Mouse (Mus musculus): ENCODE results near the gene Atp1b2. TPM values are rescaled to one million over a fixed set of nuclear protein-coding genes. Genes with fewer than 3 reads are reported as not detected.

Atp1b2 gene
- polyA plus RNA-seq, 1 experiment from 2014 or later = 15.6 TPM

GRCm38 (mm10) chr11:69563373-69563772 is 42.4 kb downstream of the Atp1b2 start:
- WGBS = 47% methylated on average over 13 of the region's 13 CpGs
- H3K27ac ChIP-seq = peak overlapping the region; percentile 97
- H3K4me3 ChIP-seq = peak overlapping the region; percentile 27; the same call in 1 of the 2 replicates
- H3K4me1 ChIP-seq = peaks cover 63% of the 10 kb centered on the region
- no peaks in the 10 kb centered on the region for H3K27me3 ChIP-seq (ENCODE audit: insufficient read depth, poor library complexity, severe bottlenecking)
- H3K9me3 ChIP-seq = no peaks in the 10 kb centered on the region
- H3K36me3 ChIP-seq = peaks cover 54% of the 10 kb centered on the region
- no peak for DNase-seq (ENCODE audit: low spot score)

- WGBS = 16% methylated on average over 16 of the region's 16 CpGs
- peak overlapping the region; percentile 97 for H3K27ac ChIP-seq
Measured at GRCm38 (mm10) chr11:69560896-69561854, 44.6 kb downstream of the Atp1b2 start.

GRCm38 (mm10) chr11:69559851-69560765 is 45.6 kb downstream of the Atp1b2 start, which contains the start of gene Efnb3:
Gene Efnb3, minus strand, starts transcription at chr11:69560205.
- Histone ChIP-seq H3K4me3 (peak within 1 kb of the TSS; percentile 76), H3K4me1 (peaks cover 89% of the 10 kb centered on the region), H3K27ac (peak within 1 kb of the TSS; percentile 97)

More at GRCm38 (mm10) chr11:69560896-69561854, 44.6 kb downstream of the Atp1b2 start:
- H3K9me3 ChIP-seq = no peaks in the 10 kb centered on the region
- H3K27me3 ChIP-seq (ENCODE audit: insufficient read depth, poor library complexity, severe bottlenecking) = peaks cover 10% of the 10 kb centered on the region
- peak overlapping the region; percentile 76 for H3K4me3 ChIP-seq
- peak; percentile 90 for DNase-seq (ENCODE audit: low spot score)
- peaks cover 42% of the 10 kb centered on the region for H3K36me3 ChIP-seq
- peaks cover 85% of the 10 kb centered on the region for H3K4me1 ChIP-seq

GRCm38 (mm10) chr11:69559183-69559582 is 46.6 kb downstream of the Atp1b2 start:
- no peaks in the 10 kb centered on the region for H3K9me3 ChIP-seq
- H3K27ac ChIP-seq = peak overlapping the region; percentile 97
- DNase-seq (ENCODE audit: low spot score) = peak; percentile 93
- H3K36me3 ChIP-seq = peaks cover 53% of the 10 kb centered on the region
- peaks cover 94% of the 10 kb centered on the region for H3K4me1 ChIP-seq
- WGBS = 3% methylated on average over 5 of the region's 5 CpGs
- H3K4me3 ChIP-seq = peak overlapping the region; percentile 76
- peaks cover 17% of the 10 kb centered on the region for H3K27me3 ChIP-seq (ENCODE audit: insufficient read depth, poor library complexity, severe bottlenecking)

More at GRCm38 (mm10) chr11:69559851-69560765, 45.6 kb downstream of the Atp1b2 start, which contains the start of gene Efnb3:
- no peaks in the 10 kb centered on the region for H3K9me3 ChIP-seq
- WGBS = under 1% methylated on average over 58 of the region's 59 CpGs
- peaks cover 17% of the 10 kb centered on the region for H3K27me3 ChIP-seq (ENCODE audit: insufficient read depth, poor library complexity, severe bottlenecking)
- peaks cover 49% of the 10 kb centered on the region for H3K36me3 ChIP-seq
- DNase-seq (ENCODE audit: low spot score) = peak; percentile 86

GRCm38 (mm10) chr11:69558756-69559155 is 47.0 kb downstream of the Atp1b2 start:
- Histone ChIP-seq H3K36me3 (peaks cover 50% of the 10 kb centered on the region), H3K4me3 (peak overlapping the region; percentile 76), H3K9me3 (no peaks in the 10 kb centered on the region), H3K27ac (peak overlapping the region; percentile 97), H3K27me3 (ENCODE audit: insufficient read depth, poor library complexity, severe bottlenecking) (peaks cover 17% of the 10 kb centered on the region), H3K4me1 (peaks cover 91% of the 10 kb centered on the region)
- 12% methylated on average over 6 of the region's 6 CpGs for WGBS
- DNase-seq (ENCODE audit: low spot score) = no peak

GRCm38 (mm10) chr11:69557381-69557958 is 48.3 kb downstream of the Atp1b2 start:
- H3K4me1 ChIP-seq = peaks cover 91% of the 10 kb centered on the region
- H3K27me3 ChIP-seq (ENCODE audit: insufficient read depth, poor library complexity, severe bottlenecking) = peaks cover 17% of the 10 kb centered on the region
- H3K9me3 ChIP-seq = no peaks in the 10 kb centered on the region
- peak overlapping the region; percentile 76 for H3K4me3 ChIP-seq
- 34% methylated on average over 14 of the region's 14 CpGs for WGBS
- H3K27ac ChIP-seq = no peak overlapping the region
- peaks cover 39% of the 10 kb centered on the region for H3K36me3 ChIP-seq
- no peak for DNase-seq (ENCODE audit: low spot score)

- H3K27ac ChIP-seq = peak overlapping the region; percentile 29; the same call in 1 of the 2 replicates
- H3K9me3 ChIP-seq = no peaks in the 10 kb centered on the region
- no peak for DNase-seq (ENCODE audit: low spot score)
- H3K4me1 ChIP-seq = peaks cover 63% of the 10 kb centered on the region
- 65% methylated on average over 5 of the region's 5 CpGs for WGBS
- no peak overlapping the region for H3K4me3 ChIP-seq
- H3K36me3 ChIP-seq = peaks cover 30% of the 10 kb centered on the region
- peaks cover 25% of the 10 kb centered on the region for H3K27me3 ChIP-seq (ENCODE audit: insufficient read depth, poor library complexity, severe bottlenecking)
Measured at GRCm38 (mm10) chr11:69554539-69555140, 51.1 kb downstream of the Atp1b2 start.

GRCm38 (mm10) chr11:69553341-69553721 is 52.4 kb downstream of the Atp1b2 start:
- peaks cover 58% of the 10 kb centered on the region for H3K4me1 ChIP-seq
- 17% methylated on average over 2 of the region's 2 CpGs for WGBS
- peak overlapping the region; percentile 42 for H3K27ac ChIP-seq
- DNase-seq (ENCODE audit: low spot score) = no peak
- H3K4me3 ChIP-seq = no peak overlapping the region
- H3K36me3 ChIP-seq = peaks cover 30% of the 10 kb centered on the region
- H3K27me3 ChIP-seq (ENCODE audit: insufficient read depth, poor library complexity, severe bottlenecking) = peaks cover 38% of the 10 kb centered on the region
- no peaks in the 10 kb centered on the region for H3K9me3 ChIP-seq

- no peak for DNase-seq (ENCODE audit: low spot score)
- WGBS = 22% methylated on average over 14 of the region's 14 CpGs
- Histone ChIP-seq H3K27me3 (ENCODE audit: insufficient read depth, poor library complexity, severe bottlenecking) (peaks cover 44% of the 10 kb centered on the region), H3K9me3 (no peaks in the 10 kb centered on the region), H3K4me3 (no peak overlapping the region), H3K4me1 (peaks cover 56% of the 10 kb centered on the region), H3K27ac (peak overlapping the region; percentile 42), H3K36me3 (peaks cover 30% of the 10 kb centered on the region)
Measured at GRCm38 (mm10) chr11:69552622-69553340, 53.0 kb downstream of the Atp1b2 start.

GRCm38 (mm10) chr11:69551310-69551709 is 54.4 kb downstream of the Atp1b2 start:
- Histone ChIP-seq H3K4me3 (no peak overlapping the region), H3K9me3 (no peaks in the 10 kb centered on the region), H3K27me3 (ENCODE audit: insufficient read depth, poor library complexity, severe bottlenecking) (peaks cover 38% of the 10 kb centered on the region), H3K27ac (no peak overlapping the region), H3K36me3 (peaks cover 22% of the 10 kb centered on the region), H3K4me1 (peaks cover 56% of the 10 kb centered on the region)
- no peak for DNase-seq (ENCODE audit: low spot score)
- WGBS = 76% methylated on average over 4 of the region's 4 CpGs

All from heart, embryonic 10.5 days (tissue).